Mouse (Mus musculus): ENCODE results near the gene Gm960.

The Gm960 gene

GRCm38 (mm10) chr19:4711098-4711600 lies 12.7 kb upstream of the Gm960 start, which contains the start of gene Sptbn2:
Gene Sptbn2 (plus strand): TSS chr19:4711167.
- DNase-seq = no peak

DNA sequence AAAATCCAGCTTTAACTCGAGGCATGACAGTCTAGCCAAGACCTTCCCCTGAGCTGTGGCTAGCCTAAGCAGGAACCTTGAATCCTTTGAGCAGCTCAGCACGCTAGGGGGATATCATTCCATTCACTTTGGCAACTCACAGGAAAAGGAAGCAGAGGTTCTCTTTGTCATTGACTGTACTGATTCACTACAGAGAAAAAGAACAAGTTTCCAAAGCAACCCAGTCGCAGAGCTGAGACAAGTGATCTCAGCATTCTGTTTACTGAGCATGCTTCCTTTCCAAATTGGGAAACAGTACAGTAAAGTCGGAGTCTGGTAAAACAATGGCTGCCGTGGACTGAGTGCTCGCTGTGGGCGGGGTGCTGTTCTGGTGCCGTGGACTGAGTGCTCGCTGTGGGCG lies 10.3 kb upstream of the Gm960 start:
- DNase-seq = no peak

DNA sequence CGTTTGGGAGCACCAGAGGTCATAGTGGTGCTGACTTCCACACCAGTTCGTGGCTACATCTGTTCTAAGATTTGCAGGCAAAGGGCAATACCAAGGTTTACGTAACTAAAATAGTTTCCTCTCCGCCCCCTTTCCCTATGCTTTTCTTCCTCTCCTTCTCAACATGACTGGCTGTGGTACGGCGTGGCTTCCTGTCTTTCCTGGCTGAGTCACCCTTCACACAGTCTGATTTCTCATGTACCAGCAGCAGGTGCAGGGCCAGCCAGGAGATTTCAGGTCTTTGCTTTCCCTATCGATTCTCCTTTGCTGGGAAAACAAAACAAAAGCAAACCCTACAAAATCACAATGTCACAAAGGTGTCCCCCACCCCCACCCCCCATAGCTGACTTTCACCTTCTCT lies 2.8 kb upstream of the Gm960 start:
- no peak for DNase-seq

DNA sequence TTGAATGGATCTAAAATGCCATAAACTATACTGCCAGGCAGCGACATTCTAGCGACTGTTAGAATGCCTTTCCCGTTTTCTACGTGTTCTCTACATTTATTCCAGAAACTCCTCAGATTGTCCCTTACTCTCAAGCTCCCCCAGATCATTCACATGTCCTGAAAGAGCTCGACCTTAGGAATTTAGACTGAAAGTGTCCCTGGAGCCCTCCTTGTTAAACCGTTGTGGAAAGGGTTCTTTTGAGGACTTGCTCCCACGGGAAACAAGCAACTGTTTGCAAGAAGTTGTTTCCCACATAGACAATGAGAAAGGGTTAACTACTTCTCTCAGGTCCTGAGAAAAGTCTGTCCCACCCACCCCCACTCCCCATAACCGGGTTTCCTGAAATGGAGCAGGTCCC lies 2.2 kb upstream of the Gm960 start:
- no peak for DNase-seq

GRCm38 (mm10) chr19:4699821-4700220 lies 1.4 kb upstream of the Gm960 start:
- DNase-seq = no peak

- no peak for DNase-seq
Measured at GRCm38 (mm10) chr19:4698856-4699255, 388 bp upstream of the Gm960 start.

DNA sequence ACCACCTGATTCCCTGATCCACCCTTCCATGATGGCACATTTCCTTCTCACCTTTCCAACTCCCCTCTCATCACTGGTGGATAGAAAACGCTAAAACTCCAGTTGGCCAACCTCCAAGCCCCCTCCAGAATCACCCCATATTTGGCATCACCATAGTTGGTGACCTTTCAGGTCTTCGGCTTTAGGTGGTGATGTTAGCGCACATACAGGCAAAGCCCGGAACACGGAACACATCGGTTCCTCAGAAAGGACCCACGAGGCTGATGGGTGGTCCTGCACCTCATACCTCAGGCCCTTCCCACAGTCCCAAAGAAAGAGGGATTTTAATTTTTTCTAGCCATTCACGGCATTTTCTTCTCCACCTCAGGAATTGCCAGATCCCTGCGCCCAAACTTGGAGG lies 747 bp downstream of the Gm960 start:
- no peak for DNase-seq

DNA sequence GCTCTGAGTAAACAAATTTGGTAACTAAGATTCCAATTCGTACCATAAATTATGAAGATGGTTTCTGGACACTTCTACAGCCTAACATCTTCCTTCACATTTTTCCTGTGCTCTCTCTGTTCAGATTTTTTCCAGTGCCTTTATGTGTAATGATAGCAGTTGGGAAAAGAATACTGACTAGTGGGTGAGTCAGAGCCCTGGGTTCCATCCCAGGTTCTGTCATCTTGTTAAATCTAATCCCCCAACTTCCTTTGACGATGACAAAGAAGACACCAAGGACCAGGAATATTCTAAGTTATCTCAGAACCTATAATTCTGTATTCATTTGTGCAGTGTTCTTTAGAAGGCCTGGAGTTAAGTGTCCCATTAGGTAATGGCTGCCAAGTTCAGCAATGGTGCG lies 1.3 kb downstream of the Gm960 start:
- DNase-seq = no peak

DNA sequence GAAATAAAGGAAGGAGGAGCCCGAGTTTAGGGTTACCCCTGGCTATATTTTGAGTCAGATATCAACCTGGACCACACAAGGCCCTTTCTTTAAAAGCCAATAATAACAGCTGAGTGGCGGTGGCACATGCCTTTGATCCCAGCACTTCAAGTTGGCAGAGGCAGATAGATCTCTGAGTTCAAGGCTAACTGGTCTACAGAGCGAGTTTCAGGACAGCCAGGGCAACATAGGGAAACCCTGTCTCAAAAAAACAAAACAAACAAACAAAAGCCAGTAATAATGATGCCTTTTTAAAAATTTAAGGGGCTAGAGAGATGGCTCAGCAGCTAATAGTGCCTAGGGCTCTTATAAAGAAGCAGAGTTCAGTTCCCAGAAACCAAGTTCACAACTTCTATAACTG lies 4.1 kb downstream of the Gm960 start:
- no peak for DNase-seq

- DNase-seq = no peak
Measured at GRCm38 (mm10) chr19:4672401-4672800, 26.1 kb downstream of the Gm960 start.

DNA sequence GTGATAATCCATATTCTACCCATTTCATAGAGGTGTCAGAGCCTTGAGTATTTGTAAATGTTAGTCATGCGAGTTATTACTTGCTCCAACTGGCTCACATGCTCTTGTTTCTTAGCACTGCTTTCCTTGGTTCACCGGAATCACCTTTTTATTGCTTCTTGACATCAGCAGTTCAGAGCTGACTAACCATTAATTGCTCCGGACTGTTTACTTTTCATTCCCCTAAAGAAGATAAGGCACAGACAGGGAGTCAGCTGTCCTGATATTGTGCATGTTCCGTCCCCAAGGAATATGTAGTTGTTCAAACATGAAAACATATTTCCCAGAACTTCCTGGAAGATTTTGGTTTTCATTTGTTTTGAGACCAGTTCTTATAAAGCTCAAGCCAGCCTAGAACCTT lies 27.7 kb downstream of the Gm960 start:
- DNase-seq = no peak

- DNase-seq = no peak
Measured at GRCm38 (mm10) chr19:4666815-4667214, 31.7 kb downstream of the Gm960 start.

GRCm38 (mm10) chr19:4658156-4658555 lies 40.3 kb downstream of the Gm960 start:
- DNase-seq = no peak

DNA sequence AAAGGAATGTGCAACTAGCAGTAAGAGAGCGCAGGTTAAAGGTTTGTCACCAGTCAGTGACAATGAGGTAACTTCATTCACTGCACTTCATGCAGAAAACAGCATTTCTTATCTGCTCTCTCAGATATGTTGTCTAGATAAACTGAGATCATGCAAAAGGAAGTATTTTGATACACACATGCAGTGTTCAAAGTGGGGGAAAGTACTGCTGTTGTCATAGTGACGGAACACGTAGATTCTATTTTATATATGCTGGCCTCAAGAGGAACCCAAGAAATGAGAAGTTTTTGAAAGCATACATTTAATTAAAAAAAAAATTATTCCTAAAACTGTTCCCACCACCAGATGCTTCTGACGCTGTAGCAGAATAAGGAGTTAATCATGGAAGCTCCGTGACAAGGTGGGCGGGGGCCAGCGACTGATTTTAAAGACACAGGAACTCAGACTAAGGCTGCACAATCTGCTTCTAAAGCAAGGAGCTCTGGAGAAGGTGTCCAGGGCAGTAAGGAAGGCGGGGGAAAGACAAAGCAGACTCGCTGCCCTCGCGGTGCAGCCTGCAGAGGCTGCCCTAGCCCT lies 51.5 kb downstream of the Gm960 start:
- no peak for DNase-seq

DNA sequence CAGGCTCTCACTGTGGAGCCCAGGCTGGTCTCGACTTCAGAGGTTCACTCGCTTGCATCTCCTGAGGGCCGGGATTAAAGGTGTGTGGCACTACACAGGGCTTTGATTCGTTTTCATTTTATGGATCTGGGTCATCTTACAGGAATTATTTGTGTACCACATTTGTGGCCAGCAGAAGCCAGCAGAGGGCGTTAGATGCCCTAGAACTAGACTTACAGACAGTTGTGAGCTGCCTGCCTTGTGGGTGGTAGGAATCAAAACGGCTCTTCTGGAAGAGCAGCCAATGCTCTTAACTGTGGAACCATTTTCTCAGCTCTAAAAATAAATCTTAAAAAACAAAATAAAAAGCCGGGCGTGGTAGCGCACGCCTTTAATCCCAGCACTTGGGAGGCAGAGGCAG lies 54.2 kb downstream of the Gm960 start:
- DNase-seq = no peak

DNA sequence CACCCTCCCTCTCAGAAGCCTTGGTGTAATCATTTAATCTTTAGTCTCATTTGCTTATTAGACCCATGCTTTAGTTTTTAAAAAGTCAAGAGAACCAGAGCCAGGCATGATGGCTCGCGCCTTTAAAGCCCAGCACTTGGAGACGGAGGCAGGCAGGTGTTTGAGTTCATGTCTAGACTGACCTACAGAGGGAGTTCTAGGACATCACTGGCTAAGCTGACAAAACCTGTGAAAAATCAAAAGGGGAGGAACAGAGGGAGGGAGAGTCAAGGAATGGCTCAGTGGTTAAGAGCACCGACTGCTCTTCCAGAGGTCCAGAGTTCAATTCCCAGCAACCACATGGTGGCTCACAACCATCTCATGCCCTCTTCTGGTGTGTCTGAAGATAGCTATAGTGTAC lies 62.5 kb downstream of the Gm960 start:
- no peak for DNase-seq

DNA sequence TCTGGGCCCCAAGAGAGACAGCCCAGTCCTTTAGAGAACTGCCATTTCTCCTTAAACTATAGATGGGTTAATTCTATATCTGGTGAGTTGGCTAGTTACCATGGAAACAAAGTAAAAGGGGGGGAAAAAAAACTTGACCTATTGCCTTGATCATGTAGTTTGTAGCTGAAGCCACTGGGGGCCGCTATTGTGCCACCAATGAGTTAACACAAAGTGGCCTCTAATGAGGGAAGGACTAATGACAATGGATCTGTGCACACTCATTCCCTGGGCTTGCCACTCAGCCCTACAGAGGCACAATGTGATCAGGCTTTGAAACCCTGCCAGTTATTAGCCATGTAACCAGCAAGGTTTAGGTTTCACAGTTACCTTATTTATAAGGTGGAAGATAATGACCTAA lies 69.6 kb downstream of the Gm960 start:
- peak; percentile 74 for DNase-seq

- DNase-seq = no peak
Measured at GRCm38 (mm10) chr19:4625829-4626535, 72.5 kb downstream of the Gm960 start.

DNA sequence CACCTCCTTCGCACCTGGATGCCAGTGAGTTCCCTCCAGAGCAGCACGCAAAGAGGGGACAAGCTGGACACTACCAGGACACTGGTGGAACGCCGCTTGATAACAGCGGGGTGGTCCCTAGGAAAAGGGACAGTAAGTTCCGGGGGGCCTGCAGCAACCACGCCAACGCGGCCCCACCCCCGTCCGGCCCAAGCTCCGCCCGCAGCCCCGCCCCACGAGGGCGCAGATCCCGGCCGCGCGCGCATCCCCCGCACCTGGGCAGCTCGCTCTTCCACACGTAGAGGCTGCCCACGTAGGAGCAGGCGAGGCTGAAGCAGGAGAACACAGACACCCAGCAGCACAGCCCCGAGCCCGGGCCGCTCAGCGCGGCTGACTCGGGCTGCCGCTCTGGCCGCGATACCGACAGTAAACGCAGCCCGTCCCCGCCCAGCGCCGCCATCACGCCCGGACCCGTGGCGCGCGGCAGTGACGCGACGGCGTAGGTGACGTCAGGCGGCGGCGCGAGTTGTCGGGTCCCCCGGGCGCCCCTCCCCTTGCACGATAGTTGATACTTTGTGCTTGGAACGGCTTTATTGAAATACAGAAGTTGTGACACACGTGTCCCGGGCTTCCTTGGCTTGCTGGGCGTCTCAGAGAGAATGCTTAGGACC lies 73.2 kb downstream of the Gm960 start, which contains the start of gene Rce1:
Gene Rce1 (minus strand): TSS at position 463 of the 650 bp plus-strand sequence.
- peak; percentile 90 for DNase-seq

GRCm38 (mm10) chr19:4624406-4625178 lies 73.9 kb downstream of the Gm960 start:
- no peak for DNase-seq

- DNase-seq = no peak
Measured at GRCm38 (mm10) chr19:4624006-4624405, 74.5 kb downstream of the Gm960 start.

DNA sequence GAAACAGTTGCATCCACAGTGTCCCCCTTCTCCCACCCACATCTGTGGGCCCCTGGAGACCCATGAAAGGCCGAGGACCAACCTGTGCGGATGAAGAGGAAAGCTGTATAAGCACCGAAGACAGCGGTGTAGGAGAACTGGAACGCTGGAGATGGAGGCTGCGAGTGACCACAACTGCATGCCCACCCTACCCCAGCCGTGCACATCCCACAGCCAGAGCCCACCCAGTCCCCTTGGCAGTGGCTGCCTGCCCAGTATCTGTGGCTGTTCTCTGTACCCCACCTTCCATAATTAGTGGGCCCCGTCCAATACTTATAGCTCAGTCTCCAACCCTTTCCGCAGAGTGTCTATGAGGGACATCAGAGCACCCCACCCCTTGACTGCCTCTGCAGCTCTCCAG lies 75.0 kb downstream of the Gm960 start:
- no peak for DNase-seq

DNA sequence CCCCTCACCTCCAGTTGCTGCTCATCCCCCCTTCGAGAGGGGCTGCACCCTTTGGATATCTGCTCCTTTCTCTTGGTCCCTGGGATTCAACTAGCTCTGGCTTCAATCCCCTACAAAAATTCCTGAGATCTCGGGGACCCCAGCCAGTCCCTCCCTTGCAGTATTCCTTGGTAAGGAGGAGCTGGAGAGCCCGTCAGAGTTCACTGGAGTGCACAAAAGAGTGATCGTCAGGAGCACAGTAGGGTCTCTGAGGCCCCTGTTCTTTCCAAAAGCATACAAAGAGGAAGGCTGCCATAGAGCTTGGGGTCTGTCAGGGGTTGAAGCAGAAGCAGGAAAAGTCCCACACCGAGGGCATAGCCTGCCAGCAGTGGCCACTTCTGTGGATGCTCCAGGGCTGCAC lies 75.7 kb downstream of the Gm960 start:
- no peak for DNase-seq
